Mouse (Mus musculus): ENCODE results near the gene Larp7. TPM values are rescaled to one million over a fixed set of nuclear protein-coding genes. Genes with fewer than 3 reads are reported as not detected.

Gene Larp7
- polyA plus RNA-seq, 1 experiment from 2014 or later: 29.3 TPM

DNA sequence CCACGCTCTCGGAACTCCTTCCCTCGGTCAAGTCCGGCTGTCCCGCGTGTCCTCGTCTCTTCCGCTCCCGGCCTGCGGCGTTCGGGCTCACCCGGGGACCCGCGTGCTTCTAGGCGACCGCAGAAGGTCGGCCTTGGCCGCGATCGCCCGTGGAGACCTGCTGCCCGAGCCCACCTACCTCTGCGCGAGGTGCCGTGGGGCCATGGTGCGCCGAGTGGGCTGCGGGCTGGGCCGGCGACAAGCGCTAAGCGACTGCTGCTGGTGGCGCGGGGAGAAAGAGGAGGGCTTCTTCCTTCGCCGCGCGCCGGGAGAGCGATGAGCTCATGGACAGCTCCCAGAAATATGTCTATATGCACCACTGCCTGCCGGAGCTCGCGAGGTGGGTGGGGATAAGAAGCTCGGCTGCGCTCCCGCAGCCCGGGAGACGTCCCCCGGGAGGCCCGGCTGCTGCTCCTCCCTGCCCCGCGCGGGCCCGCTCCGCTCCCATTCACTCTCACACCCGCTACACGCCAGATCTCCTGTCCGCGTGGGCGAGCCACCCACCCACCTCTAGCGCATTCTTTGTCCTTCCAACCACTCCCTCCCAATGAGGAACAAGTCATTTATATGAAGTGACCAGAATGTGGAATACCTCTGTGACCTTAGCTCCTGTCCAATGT lies 54.3 kb downstream of the Larp7 start, which contains the start of gene Ank2:
Gene Ank2 (minus strand): TSS at position 609 of the 659 bp plus-strand sequence.
- Histone ChIP-seq H3K4me1 (ENCODE audit: control insufficient read depth, insufficient read depth, low read length) (peaks cover 10% of the 10 kb centered on the region), H3K9ac (replicated peaks; ENCODE audit: low read length) (peak within 1 kb of the TSS; percentile 87), H3K4me3 (replicated peaks; ENCODE audit: low read depth, low read length) (peak within 1 kb of the TSS; percentile 72), H3K36me3 (ENCODE audit: control insufficient read depth, insufficient read depth, low read length) (no peaks in the 10 kb centered on the region), H3K27ac (replicated peaks; ENCODE audit: low read depth, low read length) (peak within 1 kb of the TSS; percentile 53), H3K9me3 (ENCODE audit: control insufficient read depth, low read length) (0 out of 2 replicates have a peak, but pooled peaks cover 2% of the 10 kb centered on the region), H3K4me2 (ENCODE audit: low read length) (peak within 1 kb of the TSS; percentile 100), H3K27me3 (ENCODE audit: control insufficient read depth, insufficient read depth, low read length) (0 out of 2 replicates have a peak, but pooled peaks cover 6% of the 10 kb centered on the region)
- whole genome bisulfite sequencing: under 1% methylated on average over 58 of the region's 62 CpGs
- ATAC-seq (ENCODE audit: low FRiP score, low TSS enrichment) (peak; percentile 74), DNase-seq (peak; percentile 80)

DNA sequence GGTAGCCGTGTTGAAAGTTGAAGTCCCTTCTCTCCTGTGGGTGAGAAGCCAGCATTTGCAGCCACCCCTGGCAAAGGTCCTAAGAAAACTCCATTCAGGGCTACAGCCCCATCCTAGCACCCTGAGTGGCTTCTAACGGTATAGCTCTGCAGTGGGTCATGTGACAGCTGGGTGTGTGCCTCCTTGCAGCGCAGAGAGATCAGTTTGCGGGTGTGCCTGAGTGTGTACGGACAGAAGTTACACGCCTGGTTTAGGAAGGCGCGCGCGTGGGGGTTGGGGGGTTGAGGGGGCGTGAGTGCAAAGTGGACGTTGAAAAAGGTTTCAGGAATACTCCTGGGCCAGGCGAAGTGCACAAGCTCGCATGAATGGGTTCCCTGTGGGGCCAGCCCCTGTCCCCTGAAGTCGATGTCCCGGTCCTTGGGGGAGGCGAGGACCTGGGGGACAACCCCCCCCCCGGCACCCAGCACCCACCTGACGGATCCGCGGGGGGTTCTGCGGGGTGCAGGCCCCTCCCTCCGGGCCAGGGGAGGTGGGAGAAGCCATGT lies 54.9 kb downstream of the Larp7 start:
- Histone ChIP-seq H3K36me3 (ENCODE audit: control insufficient read depth, insufficient read depth, low read length) (no peaks in the 10 kb centered on the region), H3K27me3 (ENCODE audit: control insufficient read depth, insufficient read depth, low read length) (0 out of 2 replicates have a peak, but pooled peaks cover 6% of the 10 kb centered on the region), H3K9me3 (ENCODE audit: control insufficient read depth, low read length) (0 out of 2 replicates have a peak, but pooled peaks cover 1% of the 10 kb centered on the region), H3K4me1 (ENCODE audit: control insufficient read depth, insufficient read depth, low read length) (peaks cover 10% of the 10 kb centered on the region), H3K27ac (replicated peaks; ENCODE audit: low read depth, low read length) (peak overlapping the region; percentile 53), H3K4me2 (ENCODE audit: low read length) (peak overlapping the region; percentile 100), H3K9ac (replicated peaks; ENCODE audit: low read length) (peak overlapping the region; percentile 87), H3K4me3 (replicated peaks; ENCODE audit: low read depth, low read length) (peak overlapping the region; percentile 72)
- DNase-seq: peak; percentile 67
- 0% methylated on average over 23 of the region's 23 CpGs for WGBS
- peak; percentile 73 for ATAC-seq (ENCODE audit: low FRiP score, low TSS enrichment)

DNA sequence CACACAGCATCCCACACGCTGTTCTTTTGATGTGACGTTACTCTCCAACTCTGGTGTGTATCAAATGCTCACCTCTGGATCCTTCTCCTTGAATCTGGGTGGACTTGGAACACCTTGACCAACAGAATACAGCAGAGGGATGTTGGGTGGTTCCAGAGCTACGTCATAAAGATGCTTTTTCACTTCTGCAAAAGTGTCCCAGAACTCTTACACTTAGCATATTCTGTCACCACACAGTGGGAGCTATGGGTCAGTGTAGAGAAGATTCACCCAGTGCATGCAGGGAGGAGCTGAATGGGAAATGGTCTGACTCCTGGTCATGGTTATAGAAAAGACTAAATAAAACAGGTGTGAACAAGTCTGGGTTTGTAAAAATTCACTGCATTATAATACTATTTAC lies 60.5 kb downstream of the Larp7 start:
- no peaks in the 10 kb centered on the region for H3K36me3 ChIP-seq (ENCODE audit: control insufficient read depth, insufficient read depth, low read length)
- H3K9ac ChIP-seq (replicated peaks; ENCODE audit: low read length): no peak overlapping the region
- H3K27me3 ChIP-seq (ENCODE audit: control insufficient read depth, insufficient read depth, low read length): 0 out of 2 replicates have a peak, but pooled peaks cover under 1% of the 10 kb centered on the region
- DNase-seq (no peak), ATAC-seq (ENCODE audit: low FRiP score, low TSS enrichment) (no peak)
- H3K4me2 ChIP-seq (ENCODE audit: low read length): no peak overlapping the region
- no peaks in the 10 kb centered on the region for H3K9me3 ChIP-seq (ENCODE audit: control insufficient read depth, low read length)
- H3K4me1 ChIP-seq (ENCODE audit: control insufficient read depth, insufficient read depth, low read length): no peaks in the 10 kb centered on the region
- 85% methylated on average over 3 of the region's 3 CpGs for WGBS
- H3K4me3 ChIP-seq (replicated peaks; ENCODE audit: low read depth, low read length): no peak overlapping the region
- no peak overlapping the region for H3K27ac ChIP-seq (replicated peaks; ENCODE audit: low read depth, low read length)

- Histone ChIP-seq H3K27me3 (ENCODE audit: control insufficient read depth, insufficient read depth, low read length) (no peaks in the 10 kb centered on the region), H3K4me1 (ENCODE audit: control insufficient read depth, insufficient read depth, low read length) (no peaks in the 10 kb centered on the region), H3K4me3 (replicated peaks; ENCODE audit: low read depth, low read length) (no peak overlapping the region), H3K36me3 (ENCODE audit: control insufficient read depth, insufficient read depth, low read length) (no peaks in the 10 kb centered on the region), H3K4me2 (ENCODE audit: low read length) (no peak overlapping the region), H3K27ac (replicated peaks; ENCODE audit: low read depth, low read length) (no peak overlapping the region), H3K9ac (replicated peaks; ENCODE audit: low read length) (no peak overlapping the region), H3K9me3 (ENCODE audit: control insufficient read depth, low read length) (no peaks in the 10 kb centered on the region)
- DNase-seq (peak; percentile 49), ATAC-seq (ENCODE audit: low FRiP score, low TSS enrichment) (no peak)
- WGBS: 72% methylated on average over 7 of the region's 7 CpGs
These were observed 65.8 kb downstream of the Larp7 start for GRCm38 (mm10) chr3:127487302-127487701.

MicroRNA genes within 50 kb of the gene (microRNA counts, 519-probe panel; counts per million panel counts)
- microRNA mmu-miR-302a (not detected), microRNA mmu-miR-302b (not detected), microRNA mmu-miR-302c (not detected), microRNA mmu-miR-302d (2,763 counts per million, percentile 9 among the panel's probes with 10 or more counts), microRNA mmu-miR-367 (947 counts per million, percentile 1 among the panel's probes with 10 or more counts)

Small RNA genes within 50 kb of the gene (microRNA-seq; reads per million reads assigned to microRNA genes)
- gene Mir302a (452 reads per million, percentile 72 among the genes with 10 or more reads in this experiment), gene Mir302b (300 reads per million, percentile 67 among the genes with 10 or more reads in this experiment), gene Mir302c (50.1 reads per million, percentile 49 among the genes with 10 or more reads in this experiment), gene Mir302d (388 reads per million, percentile 70 among the genes with 10 or more reads in this experiment), gene Mir367 (not detected)

Other genes with a start within 250 kb of the Larp7 start
- gene Ank2, start 54.0 kb downstream of the Larp7 start, polyA plus RNA-seq (2014; fragmentation: Nextera tagmentation; extraction: Ambion mirVana): 195 and 211 TPM in 2 replicates
- 2.9 and 3.9 TPM in 2 replicates for gene Zgrf1, start 140 bp upstream of the Larp7 start, polyA plus RNA-seq (2014; fragmentation: Nextera tagmentation; extraction: Ambion mirVana)
- gene Neurog2, start 79.8 kb upstream of the Larp7 start, polyA plus RNA-seq (2014; fragmentation: Nextera tagmentation; extraction: Ambion mirVana): 10.0 and 18.6 TPM in 2 replicates
- 0.20 and 0.47 TPM in 2 replicates for gene Alpk1, start 227.2 kb upstream of the Larp7 start, polyA plus RNA-seq (2014; fragmentation: Nextera tagmentation; extraction: Ambion mirVana)
- 2.7 and 4.7 TPM in 2 replicates for gene Tifa, start 236.5 kb upstream of the Larp7 start, polyA plus RNA-seq (2014; fragmentation: Nextera tagmentation; extraction: Ambion mirVana)

Data from midbrain, embryonic 14.5 days (tissue).